Mouse (Mus musculus): ENCODE results near the gene Psmb7. TPM values are rescaled to one million over a fixed set of nuclear protein-coding genes. Genes with fewer than 3 reads are reported as not detected.
A peak's percentile ranks its signal among the peaks of the same experiment; 100 is the strongest.

Psmb7 gene
- polyA plus RNA-seq, 1 experiment from 2014 or later: 299 TPM

DNA sequence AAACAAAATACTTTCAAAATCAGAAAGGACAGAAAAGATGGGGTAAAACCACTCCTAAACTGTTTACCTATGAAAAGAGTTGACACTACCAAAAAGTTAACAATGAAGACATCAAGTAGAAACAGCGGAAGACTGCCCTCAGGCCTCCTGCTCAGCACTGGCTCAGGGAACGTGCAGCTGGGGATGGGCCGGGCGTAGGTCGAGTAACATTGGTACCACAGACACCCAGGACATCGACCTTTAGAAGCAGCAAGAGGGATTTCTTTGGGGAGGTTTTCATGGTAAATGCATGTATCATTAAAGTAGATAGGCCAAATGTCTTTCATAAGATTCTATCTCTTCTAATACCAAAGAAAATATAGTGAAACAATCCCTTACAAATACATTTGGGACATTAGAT, 31.3 kb downstream of the Psmb7 start:
- no peak for ATAC-seq (ENCODE audit: low FRiP score, low read depth)
- Histone ChIP-seq H3K36me3 (peaks cover 3% of the 10 kb centered on the region; the same call in 1 of the 2 replicates), H3K9ac (no peak overlapping the region), H3K27me3 (replicated peaks) (no peaks in the 10 kb centered on the region), H3K4me1 (peaks cover 44% of the 10 kb centered on the region), H3K4me3 (no peak overlapping the region), H3K27ac (no peak overlapping the region), H3K9me3 (no peaks in the 10 kb centered on the region), H3K4me2 (replicated peaks) (no peak overlapping the region)
- 94% methylated on average over 6 of the region's 6 CpGs for WGBS

GRCm38 (mm10) chr2:38610161-38610560, 33.7 kb downstream of the Psmb7 start:
- Histone ChIP-seq H3K4me3 (no peak overlapping the region), H3K36me3 (0 out of 2 replicates have a peak, but pooled peaks cover 3% of the 10 kb centered on the region), H3K4me1 (peaks cover 22% of the 10 kb centered on the region), H3K9ac (no peak overlapping the region), H3K27me3 (replicated peaks) (no peaks in the 10 kb centered on the region), H3K9me3 (no peaks in the 10 kb centered on the region), H3K4me2 (replicated peaks) (no peak overlapping the region), H3K27ac (no peak overlapping the region)
- WGBS: 93% methylated on average over 2 of the region's 2 CpGs
- ATAC-seq (ENCODE audit: low FRiP score, low read depth): no peak

DNA sequence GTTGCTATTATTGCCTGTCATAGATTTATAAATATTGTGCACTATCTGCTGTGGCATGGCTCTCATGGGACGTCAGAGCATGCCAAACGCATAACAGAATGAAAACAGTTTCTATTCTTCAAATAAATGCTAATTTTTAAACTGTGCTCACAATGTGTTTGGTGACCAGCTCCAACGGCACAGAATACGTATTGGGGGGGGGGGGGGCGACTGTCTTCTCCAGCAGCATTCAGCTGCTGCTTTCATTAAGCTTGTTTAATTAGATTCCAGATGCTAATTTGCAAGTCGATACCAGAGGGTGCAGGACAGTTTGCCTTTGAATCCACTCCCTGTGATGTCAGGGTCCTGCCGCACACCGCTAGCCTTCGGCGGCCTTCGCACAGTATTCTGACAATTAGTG, 34.6 kb downstream of the Psmb7 start:
- WGBS: 52% methylated on average over 11 of the region's 11 CpGs
- no peak overlapping the region for H3K27ac ChIP-seq
- H3K9ac ChIP-seq: no peak overlapping the region
- ATAC-seq (ENCODE audit: low FRiP score, low read depth): peak; percentile 33; the same call in 1 of the 2 replicates
- no peak overlapping the region for H3K4me3 ChIP-seq
- H3K4me1 ChIP-seq: peaks cover 17% of the 10 kb centered on the region
- no peaks in the 10 kb centered on the region for H3K9me3 ChIP-seq
- H3K4me2 ChIP-seq (replicated peaks): no peak overlapping the region
- 0 out of 2 replicates have a peak, but pooled peaks cover 3% of the 10 kb centered on the region for H3K36me3 ChIP-seq
- H3K27me3 ChIP-seq (replicated peaks): no peaks in the 10 kb centered on the region

DNA sequence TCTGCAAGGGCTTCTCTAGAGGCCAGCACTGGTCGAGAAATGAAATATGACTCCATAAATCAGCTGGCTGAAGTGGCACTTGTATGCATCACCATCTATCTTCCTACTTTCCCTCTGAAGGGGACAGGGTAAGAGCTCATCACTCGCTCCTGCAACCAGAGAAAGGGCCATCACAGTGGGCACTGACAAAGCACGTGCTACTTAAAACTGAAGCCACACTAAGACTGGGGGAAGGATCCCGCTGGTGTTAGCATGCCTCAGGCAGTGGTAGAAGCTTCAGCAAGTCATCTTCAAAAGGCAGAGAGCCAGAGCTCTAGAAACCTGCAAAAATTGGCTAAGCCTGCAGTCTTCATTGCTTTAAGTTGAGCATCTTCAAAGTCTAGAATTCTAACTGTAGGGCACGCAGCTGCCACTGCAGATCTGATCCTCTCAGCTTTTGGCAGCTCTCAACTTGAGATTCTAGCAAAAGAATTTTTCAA, 35.0 kb downstream of the Psmb7 start:
- H3K4me2 ChIP-seq (replicated peaks): no peak overlapping the region
- H3K36me3 ChIP-seq: 0 out of 2 replicates have a peak, but pooled peaks cover 3% of the 10 kb centered on the region
- no peak overlapping the region for H3K9ac ChIP-seq
- WGBS: 67% methylated on average over 5 of the region's 5 CpGs
- ATAC-seq (ENCODE audit: low FRiP score, low read depth): 0 out of 2 replicates have a peak, but pooled peaks have one; percentile 33
- no peak overlapping the region for H3K27ac ChIP-seq
- H3K4me3 ChIP-seq: no peak overlapping the region
- H3K9me3 ChIP-seq: no peaks in the 10 kb centered on the region
- no peaks in the 10 kb centered on the region for H3K27me3 ChIP-seq (replicated peaks)
- H3K4me1 ChIP-seq: peaks cover 17% of the 10 kb centered on the region

DNA sequence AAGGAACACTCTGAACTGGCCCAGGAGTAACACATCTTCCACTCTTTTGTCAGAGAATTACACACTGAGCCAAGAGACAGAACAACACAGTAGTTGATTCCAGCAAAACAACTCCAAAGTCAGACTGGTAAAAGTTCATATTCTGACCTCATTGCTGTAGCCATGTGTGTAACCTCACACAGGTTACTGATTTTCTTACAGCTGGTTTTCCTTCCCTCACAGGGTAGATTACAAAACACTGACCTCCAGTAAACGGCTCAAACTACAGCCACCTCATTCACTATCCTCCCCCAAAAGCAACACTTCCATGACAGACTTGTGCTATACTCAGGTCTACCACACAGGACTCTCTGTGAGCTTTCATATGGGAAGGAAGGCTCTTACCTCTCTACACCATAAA, 36.2 kb downstream of the Psmb7 start:
- H3K9ac ChIP-seq: no peak overlapping the region
- no peak overlapping the region for H3K4me3 ChIP-seq
- H3K27ac ChIP-seq: no peak overlapping the region
- 0 out of 2 replicates have a peak, but pooled peaks cover 3% of the 10 kb centered on the region for H3K36me3 ChIP-seq
- H3K27me3 ChIP-seq (replicated peaks): no peaks in the 10 kb centered on the region
- 77% methylated on average over 1 of the region's 1 CpGs for WGBS
- H3K9me3 ChIP-seq: no peaks in the 10 kb centered on the region
- no peak for ATAC-seq (ENCODE audit: low FRiP score, low read depth)
- peaks cover 17% of the 10 kb centered on the region for H3K4me1 ChIP-seq
- H3K4me2 ChIP-seq (replicated peaks): no peak overlapping the region

DNA sequence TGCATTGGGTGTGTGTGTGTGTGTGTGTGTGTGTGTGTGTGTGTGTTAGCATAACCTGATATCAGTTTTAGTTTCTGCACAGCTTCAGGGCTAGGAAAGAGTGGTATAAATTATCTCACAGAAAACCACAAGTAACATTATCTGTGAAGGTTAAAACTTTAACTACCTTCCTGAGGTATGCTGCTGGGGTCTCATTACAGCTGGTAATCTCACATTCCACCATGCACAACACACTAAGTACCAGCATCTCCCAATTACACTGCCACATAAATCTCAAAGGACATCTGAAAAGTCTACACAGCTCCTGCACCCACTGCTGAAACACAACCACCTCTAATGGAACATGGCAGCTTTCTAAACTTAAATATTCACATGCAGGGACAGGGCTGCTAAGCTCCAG, 43.0 kb downstream of the Psmb7 start:
- peaks cover 4% of the 10 kb centered on the region; the same call in 1 of the 2 replicates for H3K4me1 ChIP-seq
- no peak overlapping the region for H3K4me3 ChIP-seq
- H3K9ac ChIP-seq: no peak overlapping the region
- no peaks in the 10 kb centered on the region for H3K27me3 ChIP-seq (replicated peaks)
- no peak overlapping the region for H3K4me2 ChIP-seq (replicated peaks)
- H3K27ac ChIP-seq: no peak overlapping the region
- no peaks in the 10 kb centered on the region for H3K36me3 ChIP-seq
- ATAC-seq (ENCODE audit: low FRiP score, low read depth): no peak
- H3K9me3 ChIP-seq: no peaks in the 10 kb centered on the region

DNA sequence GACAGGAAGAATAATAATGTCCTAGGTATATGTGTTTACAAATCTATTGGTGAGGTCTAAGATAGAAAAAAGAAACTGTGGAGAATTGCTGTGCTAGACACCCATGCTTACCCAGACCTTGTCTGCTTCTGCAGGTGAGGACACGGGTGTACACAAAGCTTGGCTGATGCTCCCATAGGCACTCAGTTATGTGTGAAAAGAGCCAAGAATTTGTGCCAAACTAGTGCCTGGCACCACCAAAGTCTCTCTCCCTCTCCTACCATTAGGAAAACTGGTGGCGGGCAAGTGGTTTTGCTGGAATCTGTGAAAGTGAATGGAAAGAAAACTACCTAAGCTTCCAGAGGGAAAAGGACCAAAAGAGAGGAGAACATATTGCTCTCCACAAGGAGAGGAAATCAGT, 45.5 kb downstream of the Psmb7 start:
- Histone ChIP-seq H3K27me3 (replicated peaks) (no peaks in the 10 kb centered on the region), H3K9me3 (no peaks in the 10 kb centered on the region), H3K4me1 (peaks cover 23% of the 10 kb centered on the region), H3K4me2 (replicated peaks) (no peak overlapping the region), H3K9ac (no peak overlapping the region), H3K27ac (no peak overlapping the region), H3K36me3 (no peaks in the 10 kb centered on the region), H3K4me3 (no peak overlapping the region)
- ATAC-seq (ENCODE audit: low FRiP score, low read depth): no peak
- 88% methylated on average over 2 of the region's 2 CpGs for WGBS

- WGBS: 100% methylated on average over 1 of the region's 1 CpGs
- H3K9ac ChIP-seq: no peak overlapping the region
- no peaks in the 10 kb centered on the region for H3K36me3 ChIP-seq
- H3K9me3 ChIP-seq: no peaks in the 10 kb centered on the region
- no peaks in the 10 kb centered on the region for H3K27me3 ChIP-seq (replicated peaks)
- ATAC-seq (ENCODE audit: low FRiP score, low read depth): no peak
- H3K4me3 ChIP-seq: no peak overlapping the region
- H3K4me1 ChIP-seq: peaks cover 23% of the 10 kb centered on the region
- H3K4me2 ChIP-seq (replicated peaks): no peak overlapping the region
- H3K27ac ChIP-seq: no peak overlapping the region
Observed at GRCm38 (mm10) chr2:38597896-38598295, 46.0 kb downstream of the Psmb7 start.

DNA sequence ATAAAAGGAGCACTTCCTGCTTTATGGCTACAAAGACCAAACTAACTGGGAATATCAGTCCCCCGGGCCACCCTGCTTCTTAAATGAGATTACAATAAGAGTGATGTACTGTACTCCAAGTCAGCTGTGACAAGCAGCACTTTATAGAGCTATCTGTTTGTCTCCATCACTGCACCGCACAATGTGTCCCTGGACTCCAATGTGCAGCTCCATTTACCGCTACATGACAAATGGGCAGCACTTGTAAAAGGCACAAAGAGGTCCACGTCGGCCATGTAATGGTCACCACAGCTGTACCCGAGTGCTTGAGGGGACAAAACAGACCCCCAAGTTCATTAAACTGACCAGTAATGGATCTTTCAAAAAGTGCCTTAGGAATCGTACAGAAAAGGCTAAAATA, 49.0 kb downstream of the Psmb7 start:
- Histone ChIP-seq H3K4me1 (peaks cover 29% of the 10 kb centered on the region), H3K27me3 (replicated peaks) (no peaks in the 10 kb centered on the region), H3K4me2 (replicated peaks) (no peak overlapping the region), H3K9ac (no peak overlapping the region), H3K36me3 (peaks cover 10% of the 10 kb centered on the region), H3K4me3 (no peak overlapping the region), H3K27ac (no peak overlapping the region), H3K9me3 (no peaks in the 10 kb centered on the region)
- 24% methylated on average over 7 of the region's 7 CpGs for WGBS
- ATAC-seq (ENCODE audit: low FRiP score, low read depth): peak; percentile 85

GRCm38 (mm10) chr2:38591751-38592459, 52.0 kb downstream of the Psmb7 start:
- H3K4me2 ChIP-seq (replicated peaks): no peak overlapping the region
- 77% methylated on average over 6 of the region's 6 CpGs for WGBS
- peaks cover 37% of the 10 kb centered on the region for H3K36me3 ChIP-seq
- H3K27me3 ChIP-seq (replicated peaks): no peaks in the 10 kb centered on the region
- ATAC-seq (ENCODE audit: low FRiP score, low read depth): no peak
- H3K4me3 ChIP-seq: no peak overlapping the region
- no peak overlapping the region for H3K9ac ChIP-seq
- H3K4me1 ChIP-seq: peaks cover 29% of the 10 kb centered on the region
- H3K27ac ChIP-seq: no peak overlapping the region; the same call in 1 of the 2 replicates
- no peaks in the 10 kb centered on the region for H3K9me3 ChIP-seq

- H3K4me3 ChIP-seq: no peak overlapping the region
- no peak for ATAC-seq (ENCODE audit: low FRiP score, low read depth)
- H3K27ac ChIP-seq: no peak overlapping the region
- 84% methylated on average over 6 of the region's 6 CpGs for WGBS
- H3K9me3 ChIP-seq: no peaks in the 10 kb centered on the region
- peaks cover 40% of the 10 kb centered on the region for H3K36me3 ChIP-seq
- peaks cover 30% of the 10 kb centered on the region for H3K4me1 ChIP-seq
- no peaks in the 10 kb centered on the region for H3K27me3 ChIP-seq (replicated peaks)
- no peak overlapping the region for H3K9ac ChIP-seq
- H3K4me2 ChIP-seq (replicated peaks): no peak overlapping the region
Observed at GRCm38 (mm10) chr2:38586733-38587132, 57.2 kb downstream of the Psmb7 start.

- ATAC-seq (ENCODE audit: low FRiP score, low read depth): peak; percentile 55
- 25% methylated on average over 5 of the region's 5 CpGs for WGBS
- H3K27me3 ChIP-seq (replicated peaks): no peaks in the 10 kb centered on the region
- peaks cover 30% of the 10 kb centered on the region for H3K4me1 ChIP-seq
- no peak overlapping the region for H3K27ac ChIP-seq
- H3K9ac ChIP-seq: no peak overlapping the region
- H3K36me3 ChIP-seq: peaks cover 35% of the 10 kb centered on the region
- no peaks in the 10 kb centered on the region for H3K9me3 ChIP-seq
- no peak overlapping the region for H3K4me3 ChIP-seq
- H3K4me2 ChIP-seq (replicated peaks): no peak overlapping the region
Observed at GRCm38 (mm10) chr2:38585379-38585736, 58.5 kb downstream of the Psmb7 start.

Measured in neural tube, embryonic 12.5 days (tissue).